Mouse (Mus musculus) layer of hippocampus, adult 8-10 months (tissue): ENCODE results near the gene Urb2. TPM values are rescaled to one million over a fixed set of nuclear protein-coding genes. Genes with fewer than 3 reads are reported as not detected.
"Not testable (repeated sequence)": the region's sequence is repeated elsewhere in the genome, so short reads cannot be mapped to it uniquely, and the experiment has no call there.

Source experiments
- DNase-seq, 2 experiments: peaks; one replicate each; pipeline ENCODE4 v3.0.0; 2022; ENCODE audit warnings: low spot score in 2 of 2
- total RNA-seq, 4 experiments: library from RNA; stranded (reverse); gene quantifications; 2 replicates each; pipeline ENCODE4 v1.2.4; 2022

Gene Urb2
- total RNA-seq, 4 experiments from 2014 or later = 11.1 to 13.8 (median 12.6) TPM

GRCm38 (mm10) chr8:124014299-124014698, 7.0 kb upstream of the Urb2 start:
- not testable (repeated sequence) for DNase-seq

DNA sequence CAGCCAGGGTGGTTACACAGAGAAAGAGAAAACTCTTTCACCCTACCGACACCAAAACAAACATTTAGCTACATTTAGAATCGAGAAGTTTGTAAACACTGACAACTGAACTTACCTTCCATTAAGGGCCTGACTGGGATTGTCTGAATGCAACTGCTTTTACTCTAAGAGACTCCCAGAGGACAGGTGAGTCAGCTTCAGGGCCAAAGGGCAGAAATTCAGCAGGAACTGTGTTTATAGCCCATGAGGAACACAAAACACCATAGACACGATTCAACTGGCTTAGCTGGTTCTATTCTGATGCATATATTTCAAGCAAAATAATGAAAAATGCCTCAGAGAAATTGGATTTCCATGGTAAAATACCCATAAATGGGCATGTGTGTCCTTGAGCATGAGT, 6.6 kb upstream of the Urb2 start:
- DNase-seq = no peak

- no peak for DNase-seq
Observed at GRCm38 (mm10) chr8:124019782-124020181, 1.5 kb upstream of the Urb2 start.

DNA sequence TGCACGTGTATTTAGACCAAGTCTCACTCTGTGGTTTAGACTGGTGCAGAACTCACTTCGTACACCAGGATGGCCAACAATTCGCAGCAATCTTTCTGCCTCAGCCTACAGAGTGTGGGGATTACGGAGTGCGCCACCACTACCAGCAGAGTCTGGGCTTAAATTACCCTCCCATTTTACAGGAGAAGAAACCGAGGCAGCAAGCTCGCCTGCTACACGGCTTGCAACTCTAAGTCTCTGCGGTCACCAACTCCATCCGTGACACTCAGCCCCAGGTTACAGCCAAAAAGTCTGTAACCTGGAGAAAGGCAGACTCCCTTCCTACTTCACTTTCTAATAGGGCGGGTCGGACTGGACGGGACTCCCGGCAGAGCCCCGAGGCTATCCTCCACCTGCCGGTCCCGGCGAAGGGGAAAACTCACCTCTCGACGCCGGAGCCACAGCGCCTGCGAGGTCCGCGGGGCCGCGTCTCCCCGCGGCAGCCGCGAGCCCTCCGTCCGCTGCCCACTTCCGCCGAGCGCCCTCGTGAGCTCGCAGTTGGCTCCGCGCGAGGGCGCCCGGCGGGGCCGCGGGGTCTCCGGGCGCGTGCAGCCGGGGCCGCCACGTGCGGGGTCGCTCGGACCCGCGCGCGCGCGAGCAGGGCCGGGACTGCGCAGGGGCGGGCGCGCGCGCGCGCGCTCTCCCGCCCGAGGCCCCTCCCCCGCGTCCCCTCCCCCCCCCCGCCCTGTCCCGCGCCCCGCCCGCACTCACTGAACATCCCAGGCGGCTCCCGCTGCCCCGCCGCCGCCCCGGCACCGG, 670 bp upstream of the Urb2 start:
- no peak for DNase-seq

GRCm38 (mm10) chr8:124026265-124026664, 5.0 kb downstream of the Urb2 start:
- not testable (repeated sequence) for DNase-seq

GRCm38 (mm10) chr8:124027831-124028230, 6.5 kb downstream of the Urb2 start:
- no peak for DNase-seq

GRCm38 (mm10) chr8:124033400-124033799, 12.1 kb downstream of the Urb2 start:
- no peak for DNase-seq

GRCm38 (mm10) chr8:124038121-124038520, 16.8 kb downstream of the Urb2 start:
- no peak for DNase-seq

DNA sequence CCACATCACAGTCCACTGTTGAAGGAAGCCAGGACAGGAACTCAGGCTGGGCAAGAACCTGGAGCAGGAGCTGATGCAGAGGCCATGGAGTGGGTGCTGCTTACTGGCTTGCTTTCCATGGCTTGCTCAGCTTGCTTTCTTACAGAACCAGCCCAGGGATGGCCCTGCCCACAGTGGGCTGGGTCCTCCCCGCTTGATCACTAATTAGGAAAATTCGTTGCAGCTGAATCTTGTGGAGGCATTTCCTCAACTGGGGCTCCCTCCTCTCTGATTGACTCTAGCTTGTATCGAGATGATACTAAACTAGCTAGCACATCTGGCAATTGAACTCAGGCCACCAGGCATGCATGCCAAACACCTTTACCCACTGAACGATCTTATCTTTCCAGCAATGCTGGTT, 18.0 kb downstream of the Urb2 start:
- no peak for DNase-seq

DNA sequence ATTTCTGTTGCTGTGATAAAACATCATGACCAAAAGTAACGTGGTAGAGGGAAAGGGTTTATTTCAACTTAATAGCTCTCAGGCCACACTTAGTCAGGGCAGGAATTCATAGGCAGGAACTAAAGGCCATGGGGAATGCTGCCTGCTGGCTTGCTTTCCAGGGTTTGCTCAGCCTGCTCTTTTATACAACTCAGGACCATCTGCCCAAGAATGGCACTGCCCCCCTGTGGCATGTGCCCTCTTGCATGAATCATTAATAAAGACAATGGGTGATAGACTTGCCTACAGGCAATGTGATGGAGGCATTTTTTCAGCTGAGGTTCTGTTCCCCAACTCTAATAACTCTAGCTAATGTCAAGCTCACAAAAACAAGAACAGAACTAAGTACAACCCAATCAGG, 20.9 kb downstream of the Urb2 start:
- no peak for DNase-seq

DNA sequence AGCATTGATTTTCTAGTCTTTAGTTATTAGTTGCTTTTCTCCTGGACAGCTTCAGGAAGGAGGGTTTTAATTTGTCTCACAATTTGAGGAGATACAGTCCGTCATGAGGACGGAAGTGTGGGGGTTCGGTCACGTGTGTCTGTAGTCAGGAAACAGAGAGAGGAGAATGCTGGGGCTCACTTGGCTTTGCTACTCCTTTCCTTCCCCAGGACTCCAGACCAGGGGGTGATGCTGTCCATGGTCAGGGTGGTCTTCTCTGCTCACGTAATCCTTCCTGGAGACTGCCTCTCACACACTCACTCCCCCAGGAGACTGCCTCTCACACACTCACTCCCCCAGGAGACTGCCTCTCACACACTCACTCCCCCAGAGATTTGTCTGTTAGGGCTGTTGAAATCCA, 23.1 kb downstream of the Urb2 start:
- no peak for DNase-seq

GRCm38 (mm10) chr8:124044931-124045330, 23.6 kb downstream of the Urb2 start:
- no peak for DNase-seq

DNA sequence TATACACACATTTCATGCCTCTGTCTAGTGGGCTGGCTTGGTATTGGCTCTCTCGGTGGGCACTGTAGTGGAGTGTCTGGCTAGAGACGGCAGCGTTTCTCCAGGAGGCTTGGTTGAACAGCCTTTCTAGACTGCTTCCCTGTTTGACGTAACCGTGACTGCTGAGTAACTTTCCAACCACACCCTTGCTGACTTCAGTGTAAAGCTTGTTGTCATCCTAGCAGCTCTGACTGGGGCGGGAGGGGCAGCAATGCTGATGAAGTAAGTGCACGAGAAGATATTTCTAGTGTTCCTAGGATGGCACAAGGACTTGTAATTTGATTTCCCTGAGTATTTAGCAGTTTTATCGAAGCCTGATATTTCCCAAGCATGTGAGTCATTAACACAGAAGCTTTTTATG, 24.5 kb downstream of the Urb2 start:
- DNase-seq = no peak

- DNase-seq = peak; percentile 31 to 73
Observed at GRCm38 (mm10) chr8:124052110-124052509, 30.8 kb downstream of the Urb2 start.

DNA sequence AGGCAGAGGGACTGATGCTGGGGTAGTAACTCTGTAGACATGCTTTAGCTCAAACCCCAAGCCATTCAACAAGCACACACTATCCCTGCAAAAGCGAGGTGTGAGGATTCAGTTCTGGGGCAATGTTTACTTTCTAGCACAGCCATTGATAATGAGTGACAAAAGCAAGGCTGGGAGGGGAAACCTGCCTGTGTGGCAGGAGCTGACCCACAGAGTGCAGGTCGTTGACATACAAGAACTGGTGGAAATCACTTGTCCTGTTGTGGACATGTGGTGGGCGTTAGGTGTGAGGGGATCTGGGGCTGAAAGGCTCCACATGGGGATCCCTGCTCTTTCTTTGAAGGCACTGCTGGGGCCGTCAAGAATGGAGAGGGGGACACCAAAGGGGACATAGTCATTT, 31.3 kb downstream of the Urb2 start:
- DNase-seq = no peak

GRCm38 (mm10) chr8:124056832-124057655, 35.7 kb downstream of the Urb2 start:
- no peak for DNase-seq

GRCm38 (mm10) chr8:124066325-124067058, 45.2 kb downstream of the Urb2 start:
- no peak for DNase-seq

GRCm38 (mm10) chr8:124067059-124067750, 45.9 kb downstream of the Urb2 start:
- no peak for DNase-seq

DNA sequence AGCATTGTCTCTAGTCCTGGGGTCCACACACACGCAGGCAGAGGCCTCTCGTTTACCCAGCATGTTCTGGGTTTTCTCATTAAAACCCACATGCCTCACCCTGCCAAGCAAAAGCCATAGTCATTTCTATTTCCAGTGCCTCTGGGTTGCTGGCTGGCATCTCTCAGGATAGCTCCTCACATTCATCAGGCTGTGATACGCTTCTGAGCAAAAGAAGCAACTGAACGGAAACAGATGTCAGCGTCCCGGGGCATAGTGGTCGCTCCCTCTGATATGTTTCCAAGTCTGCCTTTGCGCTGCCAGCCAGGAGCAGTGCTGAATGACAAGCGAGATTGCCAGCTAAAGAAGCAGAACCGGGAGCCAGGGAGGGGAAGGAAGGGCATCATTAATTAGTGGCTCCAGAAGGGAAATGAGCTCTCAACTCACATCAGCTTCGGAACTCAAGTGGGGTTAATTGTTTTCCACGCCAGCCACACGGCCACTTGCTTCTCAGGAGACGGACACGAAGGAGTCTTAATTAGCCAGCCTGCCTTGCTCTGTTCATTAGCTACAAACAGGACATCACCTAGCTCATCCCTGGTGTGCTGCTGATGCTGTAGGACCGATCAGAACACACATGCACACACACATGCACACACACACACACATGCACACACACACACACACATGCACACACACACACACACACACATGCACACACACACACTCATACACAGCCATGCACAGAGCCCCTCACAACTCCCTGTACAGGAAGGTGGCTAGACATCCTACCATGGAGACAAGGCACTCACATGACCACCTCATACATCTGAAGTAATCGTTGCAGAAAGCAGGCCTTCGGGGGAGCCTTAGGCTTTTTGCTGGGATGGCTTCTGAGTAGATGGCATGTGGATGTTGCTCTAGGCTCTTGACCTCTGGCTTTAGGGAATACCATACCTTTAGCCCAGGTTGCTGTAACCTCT, 49.3 kb downstream of the Urb2 start:
- DNase-seq = peak in 1 of 2 experiments; percentile 25

GRCm38 (mm10) chr8:124075977-124076376, 54.7 kb downstream of the Urb2 start:
- DNase-seq = no peak
